Mouse (Mus musculus): ENCODE data around the gene Gc. TPM values are rescaled to one million over a fixed set of nuclear protein-coding genes. Genes with fewer than 3 reads are reported as not detected.

Gene Gc
- polyA plus RNA-seq (2012; fragmentation: generic; extraction: Trizol): not detected
- long read RNA-seq, experiment 1: 0 reads
- long read RNA-seq, experiment 2: 0 reads

- H3ac ChIP-seq (ENCODE audit: control insufficient read depth, insufficient read length, low read depth): no peak within 1 kb of the TSS
- H3K36me3 ChIP-seq (ENCODE audit: control insufficient read depth, insufficient read depth): no peaks in the 10 kb centered on the region
- H3K79me3 ChIP-seq (ENCODE audit: low read depth): no peaks in the 10 kb centered on the region
- H3K4me3 ChIP-seq (ENCODE audit: insufficient read depth, poor library complexity, severe bottlenecking): no peak within 1 kb of the TSS
- H3K79me2 ChIP-seq (ENCODE audit: control insufficient read depth, insufficient read depth): no peaks in the 10 kb centered on the region
- H3K27me3 ChIP-seq (ENCODE audit: control insufficient read depth, insufficient read depth, insufficient read length): no peaks in the 10 kb centered on the region
- no peak for TF ChIP-seq MYOG (IDR thresholded peaks at IDR 0.05; ENCODE audit: control insufficient read depth, extremely low read depth, insufficient read length)
- TF ChIP-seq CTCF (IDR thresholded peaks at IDR 0.05; ENCODE audit: control insufficient read depth, insufficient read depth, insufficient read length): no peak
- TF ChIP-seq MAX (IDR thresholded peaks at IDR 0.05): no peak
- no peak for TF ChIP-seq MYOD1 (IDR thresholded peaks at IDR 0.05; ENCODE audit: control insufficient read depth, insufficient read length, low read depth)
- TF ChIP-seq USF1 (IDR thresholded peaks at IDR 0.05; ENCODE audit: low read depth): no peak
- no peak for TF ChIP-seq FOSL1 (IDR thresholded peaks at IDR 0.05; ENCODE audit: insufficient read depth, low read length, poor library complexity, severe bottlenecking)
- TF ChIP-seq CEBPB (IDR thresholded peaks at IDR 0.05; ENCODE audit: low read depth): no peak
These were observed at the start of gene Gc for GRCm38 (mm10) chr5:89457554-89458062. Gene Gc (minus strand): TSS chr5:89457898.

DNA sequence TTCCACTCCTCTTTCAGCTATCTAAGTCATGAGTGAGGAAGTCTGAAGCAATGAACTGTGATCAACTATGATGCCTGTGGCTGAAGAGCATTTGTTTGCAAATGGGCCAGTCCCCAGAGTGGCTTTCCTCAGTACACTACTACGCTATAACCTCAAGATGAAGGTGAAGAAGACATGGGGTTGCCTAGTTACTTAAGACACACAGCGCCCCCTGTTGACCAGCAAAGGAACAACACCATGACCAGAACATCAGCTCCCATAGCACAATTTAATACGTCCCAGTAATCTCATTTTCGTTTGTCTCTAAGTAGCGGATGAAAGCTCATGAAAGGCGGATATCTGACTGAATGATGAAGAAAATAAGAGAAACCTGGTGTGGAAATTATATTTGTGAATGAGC, 42.5 kb upstream of the Gc start:
- no peaks in the 10 kb centered on the region for H3K79me2 ChIP-seq (ENCODE audit: control insufficient read depth, insufficient read depth)
- no peak overlapping the region for H3ac ChIP-seq (ENCODE audit: control insufficient read depth, insufficient read length, low read depth)
- H3K79me3 ChIP-seq (ENCODE audit: low read depth): no peaks in the 10 kb centered on the region
- H3K4me3 ChIP-seq (ENCODE audit: insufficient read depth, poor library complexity, severe bottlenecking): no peak overlapping the region
- H3K27me3 ChIP-seq (ENCODE audit: control insufficient read depth, insufficient read depth, insufficient read length): no peaks in the 10 kb centered on the region
- H3K36me3 ChIP-seq (ENCODE audit: control insufficient read depth, insufficient read depth): no peaks in the 10 kb centered on the region
- TF ChIP-seq MYOD1 (IDR thresholded peaks at IDR 0.05; ENCODE audit: control insufficient read depth, insufficient read length, low read depth) (no peak), USF1 (IDR thresholded peaks at IDR 0.05; ENCODE audit: low read depth) (no peak), CEBPB (IDR thresholded peaks at IDR 0.05; ENCODE audit: low read depth) (no peak), MAX (IDR thresholded peaks at IDR 0.05) (no peak), CTCF (IDR thresholded peaks at IDR 0.05; ENCODE audit: control insufficient read depth, insufficient read depth, insufficient read length) (no peak), MYOG (IDR thresholded peaks at IDR 0.05; ENCODE audit: control insufficient read depth, extremely low read depth, insufficient read length) (no peak), FOSL1 (IDR thresholded peaks at IDR 0.05; ENCODE audit: insufficient read depth, low read length, poor library complexity, severe bottlenecking) (no peak)

DNA sequence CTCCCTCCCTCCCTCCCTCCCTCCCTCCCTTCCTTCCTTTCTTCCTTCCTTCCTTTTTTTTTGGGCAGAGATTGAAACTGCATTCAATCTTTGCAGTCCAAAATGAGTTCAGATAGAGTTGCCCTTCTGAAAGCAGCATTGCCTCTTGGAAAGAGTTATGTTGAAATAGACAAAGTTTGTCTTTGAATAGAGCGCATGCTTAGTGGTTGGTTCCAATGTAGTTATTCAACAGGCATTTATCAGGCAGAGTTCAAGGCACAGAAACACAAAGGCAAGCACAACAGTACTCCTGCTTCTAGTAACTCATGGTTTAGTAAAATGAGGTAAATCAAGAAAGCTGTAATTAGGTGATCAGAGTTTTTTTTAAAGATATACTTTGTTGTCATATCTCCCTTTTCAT, 34.9 kb upstream of the Gc start:
- no peak for TF ChIP-seq MYOG (IDR thresholded peaks at IDR 0.05; ENCODE audit: control insufficient read depth, extremely low read depth, insufficient read length)
- no peak for TF ChIP-seq USF1 (IDR thresholded peaks at IDR 0.05; ENCODE audit: low read depth)
- TF ChIP-seq CTCF (IDR thresholded peaks at IDR 0.05; ENCODE audit: control insufficient read depth, insufficient read depth, insufficient read length): no peak
- TF ChIP-seq CEBPB (IDR thresholded peaks at IDR 0.05; ENCODE audit: low read depth): no peak
- TF ChIP-seq FOSL1 (IDR thresholded peaks at IDR 0.05; ENCODE audit: insufficient read depth, low read length, poor library complexity, severe bottlenecking): no peak
- TF ChIP-seq MAX (IDR thresholded peaks at IDR 0.05): no peak
- no peak for TF ChIP-seq MYOD1 (IDR thresholded peaks at IDR 0.05; ENCODE audit: control insufficient read depth, insufficient read length, low read depth)
- H3K27me3 ChIP-seq (ENCODE audit: control insufficient read depth, insufficient read depth, insufficient read length): no peaks in the 10 kb centered on the region
- H3K79me2 ChIP-seq (ENCODE audit: control insufficient read depth, insufficient read depth): no peaks in the 10 kb centered on the region
- no peaks in the 10 kb centered on the region for H3K79me3 ChIP-seq (ENCODE audit: low read depth)
- H3K36me3 ChIP-seq (ENCODE audit: control insufficient read depth, insufficient read depth): no peaks in the 10 kb centered on the region
- H3K4me3 ChIP-seq (ENCODE audit: insufficient read depth, poor library complexity, severe bottlenecking): no peak overlapping the region
- no peak overlapping the region for H3ac ChIP-seq (ENCODE audit: control insufficient read depth, insufficient read length, low read depth)

- H3K36me3 ChIP-seq (ENCODE audit: control insufficient read depth, insufficient read depth): no peaks in the 10 kb centered on the region
- H3ac ChIP-seq (ENCODE audit: control insufficient read depth, insufficient read length, low read depth): no peak overlapping the region
- H3K79me2 ChIP-seq (ENCODE audit: control insufficient read depth, insufficient read depth): no peaks in the 10 kb centered on the region
- no peaks in the 10 kb centered on the region for H3K27me3 ChIP-seq (ENCODE audit: control insufficient read depth, insufficient read depth, insufficient read length)
- H3K79me3 ChIP-seq (ENCODE audit: low read depth): no peaks in the 10 kb centered on the region
- H3K4me3 ChIP-seq (ENCODE audit: insufficient read depth, poor library complexity, severe bottlenecking): no peak overlapping the region
- TF ChIP-seq MYOD1 (IDR thresholded peaks at IDR 0.05; ENCODE audit: control insufficient read depth, insufficient read length, low read depth): no peak
- TF ChIP-seq FOSL1 (IDR thresholded peaks at IDR 0.05; ENCODE audit: insufficient read depth, low read length, poor library complexity, severe bottlenecking): no peak
- TF ChIP-seq MYOG (IDR thresholded peaks at IDR 0.05; ENCODE audit: control insufficient read depth, extremely low read depth, insufficient read length): no peak
- TF ChIP-seq MAX (IDR thresholded peaks at IDR 0.05): no peak
- TF ChIP-seq CTCF (IDR thresholded peaks at IDR 0.05; ENCODE audit: control insufficient read depth, insufficient read depth, insufficient read length): no peak
- no peak for TF ChIP-seq CEBPB (IDR thresholded peaks at IDR 0.05; ENCODE audit: low read depth)
- TF ChIP-seq USF1 (IDR thresholded peaks at IDR 0.05; ENCODE audit: low read depth): no peak
These were observed 12.8 kb upstream of the Gc start for GRCm38 (mm10) chr5:89470483-89470882.

DNA sequence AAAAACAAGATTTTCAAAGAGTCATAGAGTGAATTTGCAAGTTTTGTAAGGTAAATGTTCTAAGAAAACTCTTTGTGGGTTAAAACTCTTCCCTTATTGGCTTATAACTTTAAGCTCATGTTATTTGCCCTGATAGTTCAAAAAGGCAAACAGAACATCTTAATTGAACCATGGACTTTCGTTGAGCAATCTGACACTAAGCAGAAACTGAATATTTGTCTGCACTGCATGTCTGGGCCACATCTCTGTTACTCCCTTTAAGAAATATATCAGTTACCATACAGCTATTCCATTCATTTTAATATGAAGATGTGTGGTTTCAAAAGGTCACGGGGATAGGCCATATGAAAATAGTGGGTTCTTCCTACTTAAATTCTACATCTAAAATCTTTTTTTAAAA, 10.2 kb upstream of the Gc start:
- Histone ChIP-seq H3K27me3 (ENCODE audit: control insufficient read depth, insufficient read depth, insufficient read length) (no peaks in the 10 kb centered on the region), H3ac (ENCODE audit: control insufficient read depth, insufficient read length, low read depth) (no peak overlapping the region), H3K79me3 (ENCODE audit: low read depth) (no peaks in the 10 kb centered on the region), H3K4me3 (ENCODE audit: insufficient read depth, poor library complexity, severe bottlenecking) (no peak overlapping the region), H3K36me3 (ENCODE audit: control insufficient read depth, insufficient read depth) (no peaks in the 10 kb centered on the region), H3K79me2 (ENCODE audit: control insufficient read depth, insufficient read depth) (no peaks in the 10 kb centered on the region)
- no peak for TF ChIP-seq CEBPB (IDR thresholded peaks at IDR 0.05; ENCODE audit: low read depth)
- no peak for TF ChIP-seq FOSL1 (IDR thresholded peaks at IDR 0.05; ENCODE audit: insufficient read depth, low read length, poor library complexity, severe bottlenecking)
- TF ChIP-seq MAX (IDR thresholded peaks at IDR 0.05): no peak
- no peak for TF ChIP-seq MYOG (IDR thresholded peaks at IDR 0.05; ENCODE audit: control insufficient read depth, extremely low read depth, insufficient read length)
- no peak for TF ChIP-seq MYOD1 (IDR thresholded peaks at IDR 0.05; ENCODE audit: control insufficient read depth, insufficient read length, low read depth)
- TF ChIP-seq CTCF (IDR thresholded peaks at IDR 0.05; ENCODE audit: control insufficient read depth, insufficient read depth, insufficient read length): no peak
- TF ChIP-seq USF1 (IDR thresholded peaks at IDR 0.05; ENCODE audit: low read depth): no peak
